Mouse (Mus musculus) left cerebral cortex, adult 18-20 months (tissue): Measurements from ENCODE around the gene Tjp3. TPM values are rescaled to one million over a fixed set of nuclear protein-coding genes. Genes with fewer than 3 reads are reported as not detected.

ENCODE experiments used
- DNase-seq, 2 experiments: peaks; one replicate each; pipeline ENCODE4 v3.0.0; 2021 to 2022; ENCODE audit warnings: low spot score in 2 of 2, mixed read lengths in 1 of 2
- total RNA-seq, 2 experiments: library from RNA; stranded (reverse); gene quantifications; 2 replicates each; pipeline ENCODE4 v1.2.3; 2021

Gene Tjp3
- total RNA-seq, 2 experiments from 2014 or later = 0.16 to 0.23 TPM

DNA sequence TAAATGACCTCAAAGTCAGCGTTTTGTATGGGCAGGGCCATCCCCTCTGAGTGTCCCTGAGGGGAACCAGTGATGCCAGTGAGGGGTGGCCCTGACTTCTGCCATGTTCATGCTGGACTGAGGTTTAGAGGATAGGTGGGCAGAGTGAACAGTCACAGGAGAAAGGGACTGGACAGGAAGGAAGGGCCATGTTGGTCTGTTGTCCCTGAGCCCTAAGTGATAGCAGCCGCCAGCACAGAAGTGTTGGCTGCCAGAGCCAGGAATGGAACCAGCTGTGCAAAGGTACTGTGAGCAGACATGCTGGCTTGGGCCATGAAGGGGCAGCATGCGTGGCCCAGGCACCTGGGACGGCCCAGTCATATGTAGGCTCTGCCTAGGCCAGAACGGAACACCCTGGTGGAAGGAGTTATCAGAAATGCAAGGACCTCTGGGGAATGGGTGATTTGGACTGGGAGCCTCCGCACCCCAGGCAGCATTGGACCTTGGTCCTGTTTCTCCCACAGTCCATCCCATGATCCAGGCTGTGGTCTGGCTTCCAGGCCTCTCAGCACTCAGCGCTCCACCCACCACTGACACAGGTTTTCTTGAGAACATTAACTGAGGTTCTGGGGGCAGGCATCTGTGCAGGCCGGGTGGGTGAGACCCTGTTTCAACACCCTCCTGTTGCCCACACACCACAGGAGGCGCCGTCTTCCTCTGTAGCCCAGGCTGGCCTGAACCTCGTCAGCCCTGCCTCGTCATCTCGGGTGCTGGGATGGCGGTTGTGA, 8.4 kb upstream of the Tjp3 start:
- DNase-seq = no peak

DNA sequence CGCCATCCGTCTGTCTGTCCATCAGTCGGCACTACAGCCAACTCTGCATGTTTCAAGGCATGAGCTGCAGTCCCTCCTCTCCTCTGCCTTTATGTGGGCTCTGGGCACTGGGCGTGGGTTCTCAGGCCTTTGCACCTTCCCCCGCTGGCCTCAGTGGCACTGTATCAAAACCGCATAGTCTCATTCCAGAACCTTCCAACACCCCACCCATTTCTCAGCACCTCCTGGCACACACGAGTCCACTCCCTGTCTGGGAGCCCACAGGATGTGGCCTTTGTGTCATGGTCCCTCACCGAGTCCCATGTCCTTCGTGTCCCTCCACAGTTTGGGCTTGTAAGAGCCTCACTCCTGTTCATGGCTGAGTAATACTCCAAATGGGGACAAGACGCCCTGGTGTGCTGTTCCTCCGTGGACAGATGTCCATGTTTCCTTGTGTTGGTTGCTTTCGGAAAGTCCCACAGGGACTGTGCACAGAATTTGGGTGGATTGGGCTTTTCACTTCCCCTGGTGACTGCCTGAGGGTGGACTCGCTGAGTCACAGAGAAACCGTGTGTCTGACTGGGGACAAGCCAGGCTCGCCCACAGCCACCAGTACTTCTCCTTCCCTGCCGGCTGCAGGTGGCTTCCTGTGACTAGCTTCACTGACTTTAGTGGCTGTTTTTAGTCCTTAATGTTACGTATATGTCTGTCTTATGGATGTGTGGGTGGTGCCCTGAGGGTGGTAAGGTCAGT, 7.2 kb upstream of the Tjp3 start:
- peak; percentile 75 to 82 for DNase-seq

DNA sequence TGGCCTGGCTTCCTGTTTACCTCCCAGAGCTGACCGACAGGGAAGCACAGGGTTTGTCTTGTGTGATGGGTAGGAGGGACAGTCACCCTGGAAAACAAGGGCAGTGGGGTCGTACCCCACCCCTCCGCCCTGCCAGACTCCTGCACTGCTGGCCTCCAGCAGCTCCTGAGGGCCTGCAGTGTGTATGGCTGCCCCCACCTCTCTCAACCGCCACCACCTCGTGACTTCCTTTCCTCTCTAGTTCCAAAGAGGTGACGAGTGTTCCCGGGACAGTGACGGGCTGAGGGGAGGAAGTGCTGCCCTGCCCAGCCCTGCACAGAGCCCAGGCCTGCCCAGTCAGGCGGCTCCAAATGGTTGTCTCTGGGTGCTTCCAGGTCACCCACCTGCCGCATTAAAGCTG, 6.5 kb upstream of the Tjp3 start:
- no peak for DNase-seq

DNA sequence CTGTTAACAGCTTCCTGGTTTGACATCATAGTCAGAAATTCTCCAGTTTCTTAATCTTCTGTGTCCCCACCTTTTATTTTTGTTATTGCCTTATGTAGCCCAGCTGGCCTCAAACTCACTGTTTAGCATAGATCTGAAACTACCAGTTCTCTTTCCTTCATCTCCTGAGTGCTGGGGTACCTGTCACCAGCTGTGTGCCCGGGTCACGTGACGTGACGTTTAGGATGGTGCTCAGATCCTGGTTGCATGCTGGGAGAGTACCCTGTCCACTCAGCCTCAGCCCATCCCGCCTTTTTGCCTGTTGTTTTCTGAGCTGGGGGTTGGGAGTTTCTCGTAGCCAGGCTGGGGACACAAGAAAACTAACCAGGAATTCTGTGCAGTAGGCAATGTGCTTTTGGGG, 5.9 kb upstream of the Tjp3 start:
- DNase-seq = no peak

DNA sequence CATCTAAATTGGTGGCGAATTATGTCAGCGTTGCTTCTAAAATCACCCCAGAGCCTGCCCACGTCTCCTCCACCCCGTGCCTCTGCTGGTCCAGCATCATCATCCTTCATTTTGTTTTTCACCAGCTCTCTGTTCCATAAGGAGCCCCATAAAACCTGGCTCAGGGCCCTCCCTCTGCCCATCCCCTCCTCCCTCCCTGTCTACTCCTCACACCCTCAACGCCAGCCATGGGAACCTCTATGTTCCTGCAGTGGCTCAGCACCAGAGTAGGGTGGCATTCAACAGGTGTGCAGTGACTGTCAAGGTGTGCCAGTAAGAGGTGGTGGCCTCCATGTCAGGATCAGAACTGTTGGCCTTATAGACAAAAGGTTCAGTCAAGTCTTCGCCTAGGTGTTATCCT, 3.8 kb upstream of the Tjp3 start:
- peak; percentile 58 to 69 for DNase-seq

DNA sequence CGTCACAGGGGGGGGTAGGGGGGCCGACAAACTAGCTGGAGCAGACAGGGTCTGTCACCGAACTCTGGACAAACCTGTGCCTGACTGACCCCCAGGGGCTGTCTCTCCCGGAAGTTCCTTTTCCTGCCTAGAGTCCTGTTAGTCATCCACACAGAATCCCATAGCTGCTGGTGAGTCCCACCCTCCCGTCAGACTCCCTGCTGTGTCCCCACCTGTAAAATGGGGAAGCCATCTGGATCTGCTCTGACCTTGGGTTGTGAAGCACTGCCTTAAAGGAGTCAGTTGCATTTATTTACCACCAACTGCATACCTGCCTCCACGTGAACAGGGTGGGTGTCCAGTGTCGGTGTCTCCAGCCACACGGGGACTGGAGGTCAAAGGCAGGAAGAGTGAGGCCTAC, 3.1 kb upstream of the Tjp3 start:
- DNase-seq = no peak

DNA sequence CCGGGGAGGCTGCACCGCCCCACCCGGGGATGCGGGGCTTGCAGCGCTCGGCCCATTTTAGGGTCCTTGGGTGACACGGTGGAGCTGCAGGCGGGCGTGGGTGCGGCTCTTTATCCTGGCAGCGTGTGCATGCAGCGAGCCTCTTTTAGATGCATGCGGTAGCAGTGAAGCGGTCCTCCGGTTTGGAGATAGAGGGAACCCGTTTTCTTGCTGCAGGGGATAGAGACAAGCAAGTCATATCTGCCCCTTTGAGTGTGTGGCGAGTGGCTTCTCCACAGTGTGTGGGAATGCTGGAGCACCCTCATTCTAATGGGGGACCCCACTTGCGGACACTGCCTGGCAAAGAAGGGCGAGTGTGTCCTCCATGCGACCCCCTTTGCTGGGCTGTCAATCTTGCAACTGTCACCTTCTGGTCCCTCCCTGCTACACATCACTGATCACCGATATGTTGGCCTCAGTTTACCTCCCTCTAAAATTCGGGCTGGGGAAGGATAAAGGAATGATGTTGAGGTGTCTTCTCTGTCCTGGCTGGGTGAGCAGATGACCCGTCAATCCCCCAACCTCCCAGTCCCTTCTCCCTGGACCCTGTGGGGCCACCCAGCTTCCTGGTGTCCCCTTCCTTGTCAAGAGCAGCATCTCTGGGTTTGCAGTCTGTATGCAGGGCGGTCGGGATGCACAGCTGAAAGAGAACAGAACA, 2.1 kb upstream of the Tjp3 start:
- DNase-seq = no peak

DNA sequence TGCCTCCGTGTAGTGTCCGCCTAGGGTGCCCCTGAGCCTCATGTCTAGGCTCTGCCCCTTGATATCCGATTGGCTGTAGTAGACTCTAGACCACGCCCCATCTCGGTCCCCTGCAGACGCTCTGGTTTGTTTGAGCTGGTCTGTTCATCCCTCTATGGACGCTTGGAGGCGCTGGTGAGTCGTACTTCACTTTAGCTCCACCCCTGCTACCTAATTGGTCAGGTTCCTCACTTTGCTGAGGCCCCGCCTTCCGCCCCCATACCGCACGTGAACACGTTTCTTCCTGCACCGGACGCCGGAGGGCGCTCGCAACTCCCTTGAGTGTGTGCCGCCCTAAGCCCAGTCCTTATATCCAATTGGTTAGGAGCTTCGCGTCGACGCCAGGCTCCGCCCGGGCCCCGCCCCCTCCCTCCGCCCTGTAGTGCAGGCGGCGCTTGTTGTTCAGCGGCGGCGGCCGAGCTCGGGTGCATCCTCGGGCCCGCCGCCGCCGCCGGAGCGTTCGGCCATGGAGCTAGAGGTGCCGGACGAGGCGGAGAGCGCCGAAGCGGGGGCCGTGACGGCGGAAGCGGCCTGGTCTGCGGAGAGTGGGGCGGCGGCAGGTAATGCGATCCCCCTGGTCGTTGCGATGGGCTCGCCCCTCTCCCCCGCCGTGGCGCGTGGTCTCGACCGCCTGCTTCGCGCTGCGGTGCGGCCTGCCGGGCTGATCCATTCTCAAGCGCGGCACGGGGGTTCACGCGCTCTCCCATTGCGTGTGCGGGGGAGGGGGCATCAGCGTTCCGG, 1.4 kb upstream of the Tjp3 start, which contains the start of gene Pip5k1c:
Pip5k1c (plus strand) TSS at position 410 of the 780 bp plus-strand sequence.
- DNase-seq = peak; percentile 99 to 100

DNA sequence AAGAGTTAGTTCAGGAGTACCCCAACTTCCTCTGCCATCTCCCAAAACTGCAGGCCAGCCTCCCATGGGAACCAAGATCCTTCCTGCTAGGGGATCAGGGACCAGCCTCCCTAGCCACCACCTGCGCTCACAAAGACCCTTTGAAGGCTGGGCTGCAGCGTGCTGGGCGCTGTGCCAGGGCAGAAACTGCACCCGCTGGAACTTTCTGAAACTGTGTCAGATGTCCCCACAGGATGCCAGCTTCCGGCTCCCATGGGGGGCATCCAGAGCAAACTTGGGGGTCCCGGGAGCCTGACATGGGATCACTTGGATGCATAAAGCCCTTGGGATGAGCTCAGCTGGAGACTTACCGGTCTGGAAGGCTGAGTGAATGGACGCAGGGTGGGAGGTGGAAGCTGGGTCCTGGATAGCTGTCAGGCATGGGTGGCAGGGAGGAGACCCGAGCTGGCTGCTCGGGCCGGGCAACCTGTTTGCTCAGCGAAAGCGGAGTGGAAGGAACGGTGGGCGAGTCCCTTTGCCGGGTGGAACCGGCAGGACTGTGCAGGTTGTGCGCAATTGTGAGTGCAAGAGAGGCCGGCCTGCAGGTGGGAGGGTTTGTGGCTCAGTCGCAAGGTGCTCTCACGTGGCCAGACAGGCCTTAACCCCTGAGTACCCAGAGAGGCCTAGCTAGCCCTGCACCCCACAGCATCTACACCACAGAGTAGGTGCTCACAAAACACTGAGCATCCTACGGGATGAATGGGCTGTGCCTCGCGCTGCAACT, 502 bp downstream of the Tjp3 start:
- DNase-seq = no peak

DNA sequence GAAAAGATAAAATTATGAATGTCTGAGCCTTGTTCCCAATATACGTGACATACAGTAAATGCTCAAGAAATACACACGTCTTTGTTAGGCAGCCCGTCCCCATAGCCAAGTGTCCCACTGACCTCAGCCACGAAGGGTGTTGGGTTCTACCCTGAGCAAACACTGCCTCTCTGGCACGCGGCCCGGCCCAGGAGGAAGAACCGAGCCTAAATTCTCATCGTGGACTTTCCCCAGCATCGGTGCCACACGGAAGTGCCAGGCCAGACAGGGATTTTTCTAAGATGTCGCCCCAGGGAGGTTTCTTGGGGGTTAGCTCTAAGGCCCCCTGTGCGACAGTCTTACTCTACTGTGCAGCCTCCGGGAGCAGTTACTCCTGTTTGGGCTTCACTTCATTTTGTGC, 1.6 kb downstream of the Tjp3 start:
- no peak for DNase-seq

DNA sequence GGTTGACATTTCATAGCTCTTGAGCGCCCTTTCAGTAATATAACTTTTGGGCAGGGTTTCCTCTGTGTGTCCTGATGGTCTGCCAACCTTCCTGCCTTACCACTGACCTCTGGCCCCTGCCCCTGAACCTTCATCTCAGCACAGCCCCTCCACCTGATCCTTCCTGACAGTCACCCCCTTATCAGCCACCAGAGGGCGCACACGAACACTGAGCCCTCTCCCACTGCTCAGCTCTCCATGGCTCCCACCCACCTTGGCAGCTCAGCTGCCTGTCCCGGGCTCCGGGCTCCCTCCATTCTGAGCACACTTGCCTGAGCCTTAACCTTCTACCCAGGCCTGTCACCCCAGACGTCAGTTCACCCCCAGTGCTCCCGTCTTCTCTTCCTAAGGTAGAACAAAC, 2.1 kb downstream of the Tjp3 start:
- peak; percentile 54 to 68 for DNase-seq

DNA sequence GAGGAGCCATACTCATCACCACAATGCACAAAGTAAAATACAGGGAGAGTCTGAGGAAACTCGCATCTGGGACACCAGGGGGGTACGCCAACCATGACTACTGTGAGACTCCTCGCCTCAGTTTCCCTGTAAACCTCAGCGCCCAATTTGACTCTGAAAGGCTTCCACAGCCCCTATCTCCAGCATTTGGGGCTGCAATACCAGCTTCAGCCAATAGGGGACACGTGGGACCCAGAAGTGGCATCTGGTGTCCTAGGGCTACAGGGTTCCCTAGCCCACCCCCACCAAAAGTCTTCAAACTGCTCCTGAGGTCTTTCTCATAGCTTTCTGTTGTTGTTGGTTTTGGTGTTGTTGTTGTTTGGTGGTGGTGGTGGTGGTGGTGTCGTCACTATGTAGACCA, 2.8 kb downstream of the Tjp3 start:
- DNase-seq = peak; percentile 54 to 57

DNA sequence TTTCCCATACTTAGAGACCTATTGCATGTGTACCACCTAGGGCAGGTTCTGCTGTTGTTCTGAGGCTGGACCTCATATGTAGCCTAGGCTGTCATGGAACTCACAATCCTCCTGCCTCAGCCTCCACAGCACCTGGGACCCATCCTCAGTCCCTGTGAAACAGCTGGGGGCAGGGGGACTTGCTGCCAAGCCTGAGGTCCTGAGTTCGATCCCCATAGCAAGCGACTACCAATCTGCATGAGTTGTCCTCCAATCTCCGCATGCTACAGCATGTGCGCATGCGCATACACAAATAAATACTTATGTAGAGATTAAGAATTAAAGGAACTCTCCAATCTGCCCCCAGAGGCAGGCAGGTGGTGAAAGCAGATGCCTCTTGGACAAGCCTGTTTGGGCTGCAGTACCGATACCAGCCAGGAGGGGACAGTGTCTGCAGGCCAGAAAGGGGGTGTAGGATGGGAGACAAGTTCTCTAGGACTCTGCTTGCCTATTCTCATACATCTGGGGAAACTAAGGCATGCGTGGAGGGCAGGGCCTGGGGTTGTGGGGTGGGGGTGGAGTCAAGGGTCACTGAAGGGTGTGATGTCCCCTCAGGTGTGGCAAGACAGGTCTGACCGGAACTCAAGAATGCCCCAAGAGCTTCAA, 3.7 kb downstream of the Tjp3 start:
- DNase-seq = peak in 1 of 2 experiments; percentile 66

DNA sequence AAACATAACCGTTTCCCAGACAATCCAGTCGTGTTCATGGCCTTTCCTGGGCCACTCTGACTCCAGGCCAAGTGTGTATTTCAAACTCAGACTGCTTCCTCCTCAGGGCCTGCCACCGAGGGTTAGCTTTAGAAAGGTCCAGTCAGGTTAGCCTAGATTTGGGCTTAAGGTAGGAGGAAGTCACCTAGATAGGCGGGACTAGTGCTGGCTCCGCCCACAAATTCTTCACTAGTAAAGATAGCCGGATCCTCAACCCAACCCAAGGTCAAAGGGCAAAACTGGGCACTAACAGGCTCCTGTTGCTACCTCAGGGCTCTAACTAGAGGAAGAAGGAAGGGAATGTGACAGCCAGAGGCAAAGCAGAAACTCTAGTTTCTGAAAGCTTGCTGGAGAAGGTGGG, 4.8 kb downstream of the Tjp3 start:
- DNase-seq = no peak

DNA sequence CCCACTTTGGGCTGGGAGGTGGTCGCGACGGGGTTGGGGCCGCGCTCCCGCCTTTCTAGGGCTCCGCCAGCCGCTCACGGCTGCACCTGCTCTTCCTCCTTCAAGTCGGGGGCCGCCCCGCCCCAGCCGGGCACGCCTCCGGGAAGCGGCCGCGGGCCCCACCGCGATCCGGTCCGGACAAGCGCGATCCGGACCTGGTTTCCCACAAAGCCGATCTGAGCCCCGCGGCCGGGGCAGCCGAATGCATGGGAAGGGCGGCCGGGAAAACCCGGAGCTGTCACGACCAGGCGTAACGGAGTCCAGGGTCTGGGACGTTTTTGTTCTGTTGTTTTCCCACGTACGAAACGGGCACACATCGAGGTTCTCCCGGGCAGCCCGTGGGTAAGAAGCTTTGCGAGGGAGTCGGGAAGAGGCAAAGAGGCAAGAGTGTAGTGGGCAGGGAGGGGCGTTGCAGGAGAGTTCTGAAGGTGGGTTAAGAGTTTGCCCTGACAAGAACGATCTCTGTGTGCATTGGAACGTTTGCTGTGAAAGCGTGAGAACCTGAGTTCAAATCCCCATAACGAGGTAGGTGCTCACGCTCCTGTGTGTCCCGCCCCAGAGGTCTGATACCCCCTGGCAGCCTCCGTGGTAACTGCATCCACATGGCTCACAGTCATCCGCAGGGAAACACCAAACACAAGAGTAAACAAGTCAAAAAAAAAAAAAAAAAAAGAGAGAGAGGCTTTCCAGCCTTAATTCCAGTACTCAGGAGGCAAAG, 5.5 kb downstream of the Tjp3 start:
- DNase-seq = peak; percentile 82 to 88

DNA sequence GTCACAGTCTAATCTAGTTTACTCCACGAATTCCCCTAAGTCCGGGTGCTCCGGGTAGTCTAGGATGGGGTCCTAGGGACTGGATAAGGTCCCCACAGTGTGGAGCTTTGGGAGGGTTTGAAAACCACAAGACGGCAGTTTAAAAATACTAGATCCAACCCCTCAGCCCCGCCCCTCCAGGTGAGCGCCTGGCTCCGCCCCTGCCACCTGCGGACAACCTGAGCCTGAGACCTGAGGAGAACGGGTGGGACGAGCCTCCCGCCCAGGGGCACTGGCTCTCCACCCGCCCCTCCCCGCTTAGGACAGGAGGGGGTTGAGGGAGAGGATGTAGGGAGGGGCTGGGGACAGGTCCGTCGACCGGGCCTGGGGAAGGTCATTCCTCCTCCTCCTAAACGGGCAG, 6.7 kb downstream of the Tjp3 start:
- no peak for DNase-seq

DNA sequence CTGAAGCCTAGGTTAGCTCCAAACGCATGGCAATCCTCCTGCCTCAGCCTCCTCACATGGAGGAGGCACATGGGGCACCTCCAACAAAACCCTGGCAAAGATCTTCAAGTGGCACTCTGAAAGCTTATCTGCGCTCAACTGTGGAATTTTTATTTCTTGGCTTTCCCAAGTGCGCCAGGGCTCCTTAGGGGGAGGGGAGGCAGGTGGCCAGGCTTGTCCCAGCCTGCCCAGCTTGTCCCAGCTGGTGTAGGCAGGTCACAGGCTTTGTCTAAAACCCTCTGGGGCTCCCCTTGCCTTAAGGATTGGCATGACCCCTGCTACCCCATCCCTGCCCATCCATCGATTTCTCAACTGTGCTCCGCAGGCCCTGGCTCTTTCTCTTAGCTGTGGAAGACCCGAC, 7.2 kb downstream of the Tjp3 start:
- DNase-seq = no peak

DNA sequence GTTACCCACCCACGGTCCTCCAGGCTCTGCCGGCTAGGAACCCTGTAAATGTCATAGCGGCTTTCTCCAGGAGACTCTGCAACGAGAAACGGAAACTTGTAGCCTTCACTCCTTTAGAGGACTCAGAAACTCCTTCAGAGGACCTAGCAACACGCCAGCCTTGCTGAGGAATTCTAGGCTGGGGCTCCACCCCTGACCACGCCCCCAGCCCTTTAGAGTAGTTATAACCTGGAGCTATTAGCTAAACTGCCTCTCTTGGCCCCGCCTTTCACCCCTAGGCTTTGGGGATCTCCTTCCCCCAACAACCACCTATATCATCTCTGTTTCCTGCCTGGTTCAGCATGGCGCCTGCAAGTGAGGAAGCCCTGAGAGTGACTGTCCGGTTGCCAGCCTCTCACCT, 11.9 kb downstream of the Tjp3 start:
- no peak for DNase-seq

DNA sequence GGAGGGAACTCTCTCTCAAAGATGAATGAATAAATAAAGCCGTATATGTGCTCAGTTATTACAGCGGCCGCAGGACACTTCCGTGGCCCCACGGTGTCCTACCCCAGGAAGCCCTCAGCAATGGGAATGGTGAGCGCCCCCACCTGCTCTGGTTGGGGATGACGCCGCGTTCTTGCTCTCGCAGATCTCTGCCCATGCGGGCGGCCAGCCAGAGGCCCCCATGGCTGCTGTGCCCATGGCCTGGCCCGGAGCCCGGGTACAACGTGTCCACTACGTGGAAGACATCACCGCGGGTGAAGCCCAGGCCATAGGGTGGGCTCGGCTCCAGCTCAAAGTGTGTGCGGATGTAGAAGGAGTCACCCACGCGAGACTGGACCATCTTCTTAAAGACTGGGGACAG, 13.7 kb downstream of the Tjp3 start:
- DNase-seq = no peak
